Mouse (Mus musculus): ENCODE results near the gene Cdc37. TPM values are rescaled to one million over a fixed set of nuclear protein-coding genes. Genes with fewer than 3 reads are reported as not detected.

The Cdc37 gene
- polyA plus RNA-seq, 1 experiment = 65.5 TPM

- WGBS = 66% methylated on average over 23 of the region's 23 CpGs
These were observed 42.1 kb downstream of the Cdc37 start for GRCm38 (mm10) chr9:21107607-21108237.

GRCm38 (mm10) chr9:21105760-21106564 lies 43.8 kb downstream of the Cdc37 start:
- Histone ChIP-seq H3K4me1 (ENCODE audit: control insufficient read depth, insufficient read depth, low read length) (no peaks in the 10 kb centered on the region), H3K4me3 (replicated peaks; ENCODE audit: extremely low read depth, low read depth, low read length) (no peak overlapping the region)
- TF ChIP-seq POLR2A (IDR thresholded peaks at IDR 0.05; ENCODE audit: borderline replicate concordance, extremely low read depth, low read depth, low read length) (no peak), CTCF (IDR thresholded peaks at IDR 0.05; ENCODE audit: insufficient read depth, low read length) (no peak)
- 73% methylated on average over 5 of the region's 5 CpGs for WGBS
- no peak for DNase-seq

More at GRCm38 (mm10) chr9:21107607-21108237, 42.1 kb downstream of the Cdc37 start:
- Histone ChIP-seq H3K4me1 (ENCODE audit: control insufficient read depth, insufficient read depth, low read length) (no peaks in the 10 kb centered on the region), H3K4me3 (replicated peaks; ENCODE audit: extremely low read depth, low read depth, low read length) (no peak overlapping the region)
- DNase-seq = no peak
- no peak for TF ChIP-seq POLR2A (IDR thresholded peaks at IDR 0.05; ENCODE audit: borderline replicate concordance, extremely low read depth, low read depth, low read length)
- no peak for TF ChIP-seq CTCF (IDR thresholded peaks at IDR 0.05; ENCODE audit: insufficient read depth, low read length)

- 84% methylated on average over 6 of the region's 6 CpGs for WGBS
- Histone ChIP-seq H3K4me1 (ENCODE audit: control insufficient read depth, insufficient read depth, low read length) (peaks cover 4% of the 10 kb centered on the region), H3K4me3 (replicated peaks; ENCODE audit: extremely low read depth, low read depth, low read length) (no peak overlapping the region)
- no peak for DNase-seq
- TF ChIP-seq CTCF (IDR thresholded peaks at IDR 0.05; ENCODE audit: insufficient read depth, low read length) (no peak), POLR2A (IDR thresholded peaks at IDR 0.05; ENCODE audit: borderline replicate concordance, extremely low read depth, low read depth, low read length) (no peak)
These were observed 45.0 kb downstream of the Cdc37 start for GRCm38 (mm10) chr9:21104814-21105213.

GRCm38 (mm10) chr9:21102076-21102475 lies 47.7 kb downstream of the Cdc37 start:
- Histone ChIP-seq H3K4me3 (replicated peaks; ENCODE audit: extremely low read depth, low read depth, low read length) (no peak overlapping the region), H3K4me1 (ENCODE audit: control insufficient read depth, insufficient read depth, low read length) (peaks cover 4% of the 10 kb centered on the region)
- no peak for TF ChIP-seq CTCF (IDR thresholded peaks at IDR 0.05; ENCODE audit: insufficient read depth, low read length)
- TF ChIP-seq POLR2A (IDR thresholded peaks at IDR 0.05; ENCODE audit: borderline replicate concordance, extremely low read depth, low read depth, low read length) = no peak
- WGBS = 94% methylated on average over 2 of the region's 2 CpGs
- no peak for DNase-seq

GRCm38 (mm10) chr9:21100447-21101161 lies 49.2 kb downstream of the Cdc37 start:
- no peak for TF ChIP-seq CTCF (IDR thresholded peaks at IDR 0.05; ENCODE audit: insufficient read depth, low read length)
- no peak for TF ChIP-seq POLR2A (IDR thresholded peaks at IDR 0.05; ENCODE audit: borderline replicate concordance, extremely low read depth, low read depth, low read length)
- Histone ChIP-seq H3K4me3 (replicated peaks; ENCODE audit: extremely low read depth, low read depth, low read length) (no peak overlapping the region), H3K4me1 (ENCODE audit: control insufficient read depth, insufficient read depth, low read length) (peaks cover 4% of the 10 kb centered on the region)
- no peak for DNase-seq
- WGBS = 29% methylated on average over 15 of the region's 15 CpGs

- no peak for TF ChIP-seq POLR2A (IDR thresholded peaks at IDR 0.05; ENCODE audit: borderline replicate concordance, extremely low read depth, low read depth, low read length)
- TF ChIP-seq CTCF (IDR thresholded peaks at IDR 0.05; ENCODE audit: insufficient read depth, low read length) = no peak
- 59% methylated on average over 8 of the region's 8 CpGs for WGBS
These were observed 52.0 kb downstream of the Cdc37 start for GRCm38 (mm10) chr9:21097793-21098192.

GRCm38 (mm10) chr9:21095958-21096357 lies 53.8 kb downstream of the Cdc37 start:
- TF ChIP-seq POLR2A (IDR thresholded peaks at IDR 0.05; ENCODE audit: borderline replicate concordance, extremely low read depth, low read depth, low read length) (no peak), CTCF (IDR thresholded peaks at IDR 0.05; ENCODE audit: insufficient read depth, low read length) (no peak)
- no peak overlapping the region for H3K4me3 ChIP-seq (replicated peaks; ENCODE audit: extremely low read depth, low read depth, low read length)
- 89% methylated on average over 4 of the region's 4 CpGs for WGBS

More at GRCm38 (mm10) chr9:21097793-21098192, 52.0 kb downstream of the Cdc37 start:
- Histone ChIP-seq H3K4me3 (replicated peaks; ENCODE audit: extremely low read depth, low read depth, low read length) (no peak overlapping the region), H3K4me1 (ENCODE audit: control insufficient read depth, insufficient read depth, low read length) (peaks cover 4% of the 10 kb centered on the region)
- no peak for DNase-seq

GRCm38 (mm10) chr9:21093423-21093822 lies 56.4 kb downstream of the Cdc37 start:
- WGBS = 95% methylated on average over 9 of the region's 9 CpGs
- Histone ChIP-seq H3K4me1 (ENCODE audit: control insufficient read depth, insufficient read depth, low read length) (0 out of 2 replicates have a peak, but pooled peaks cover 2% of the 10 kb centered on the region), H3K4me3 (replicated peaks; ENCODE audit: extremely low read depth, low read depth, low read length) (no peak overlapping the region)
- DNase-seq = no peak
- no peak for TF ChIP-seq POLR2A (IDR thresholded peaks at IDR 0.05; ENCODE audit: borderline replicate concordance, extremely low read depth, low read depth, low read length)
- no peak for TF ChIP-seq CTCF (IDR thresholded peaks at IDR 0.05; ENCODE audit: insufficient read depth, low read length)

More at GRCm38 (mm10) chr9:21095958-21096357, 53.8 kb downstream of the Cdc37 start:
- peaks cover 4% of the 10 kb centered on the region for H3K4me1 ChIP-seq (ENCODE audit: control insufficient read depth, insufficient read depth, low read length)
- no peak for DNase-seq

GRCm38 (mm10) chr9:21091707-21092320 lies 58.0 kb downstream of the Cdc37 start, which contains the start of the genes Gm38431 and Raver1:
TSS of gene Gm38431 (minus strand) at chr9:21091997.
TSS of gene Raver1 (minus strand) at chr9:21092008.
- 0 out of 2 replicates have a peak, but pooled peaks cover 2% of the 10 kb centered on the region for H3K4me1 ChIP-seq (ENCODE audit: control insufficient read depth, insufficient read depth, low read length)
- no peak for TF ChIP-seq CTCF (IDR thresholded peaks at IDR 0.05; ENCODE audit: insufficient read depth, low read length)
- peak; percentile 76 for TF ChIP-seq POLR2A (IDR thresholded peaks at IDR 0.05; ENCODE audit: borderline replicate concordance, extremely low read depth, low read depth, low read length)
- H3K4me3 ChIP-seq (replicated peaks; ENCODE audit: extremely low read depth, low read depth, low read length) = peak within 1 kb of the TSS; percentile 90
- DNase-seq = peak; percentile 94
- WGBS = under 1% methylated on average over 54 of the region's 54 CpGs

All from lung, adult 2 months (tissue).